Mouse (Mus musculus): ENCODE measurements around the gene Smc4. TPM values are rescaled to one million over a fixed set of nuclear protein-coding genes. Genes with fewer than 3 reads are reported as not detected.

Smc4 gene
- polyA plus RNA-seq, 1 experiment: 2.2 TPM

Other genes with a start within 250 kb of the Smc4 start
- gene 1110032F04Rik, start 135.2 kb upstream of the Smc4 start, polyA plus RNA-seq (2012; rRNA removed): 1.5 and 2.6 TPM in 2 replicates
- gene Ift80, start 168 bp upstream of the Smc4 start, polyA plus RNA-seq (2012; rRNA removed): 2.7 and 3.3 TPM in 2 replicates
- gene Trim59, start 40.0 kb downstream of the Smc4 start, polyA plus RNA-seq (2012; rRNA removed): 0.23 and 0.49 TPM in 2 replicates
- 18.4 and 18.5 TPM in 2 replicates for gene Kpna4, start 122.4 kb downstream of the Smc4 start, polyA plus RNA-seq (2012; rRNA removed)
- gene Arl14, start 217.7 kb downstream of the Smc4 start, polyA plus RNA-seq (2012; rRNA removed): not detected in 2 replicates